Mouse (Mus musculus) urinary bladder, postnatal 10 days (tissue): Measurements from ENCODE around the gene Itfg1.
"Not testable (repeated sequence)": the region's sequence is repeated elsewhere in the genome, so short reads cannot be mapped to it uniquely, and the experiment has no call there.

ENCODE experiments used
- DNase-seq: peaks from one replicate; pipeline ENCODE4 v3.0.0; 2022; ENCODE audit warnings: low spot score

Gene Itfg1

GRCm38 (mm10) chr8:85840657-85841488 lies at the start of gene Itfg1, which contains the start of gene Phkb:
TSS of gene Itfg1 (minus strand) at chr8:85840921.
TSS of gene Phkb (plus strand) at chr8:85840959.
- peak; percentile 67 for DNase-seq

- DNase-seq, result no peak
Observed at GRCm38 (mm10) chr8:85884811-85885210, 44.1 kb upstream of the Itfg1 start.

GRCm38 (mm10) chr8:85879624-85880023 lies 38.9 kb upstream of the Itfg1 start:
- no peak for DNase-seq

GRCm38 (mm10) chr8:85877976-85878375 lies 37.3 kb upstream of the Itfg1 start:
- no peak for DNase-seq

- DNase-seq, result no peak
Observed at GRCm38 (mm10) chr8:85871660-85872059, 30.9 kb upstream of the Itfg1 start.

GRCm38 (mm10) chr8:85862381-85862780 lies 21.7 kb upstream of the Itfg1 start:
- DNase-seq, result no peak

- no peak for DNase-seq
Observed at GRCm38 (mm10) chr8:85860612-85861011, 19.9 kb upstream of the Itfg1 start.

GRCm38 (mm10) chr8:85857227-85857896 lies 16.6 kb upstream of the Itfg1 start:
- DNase-seq, result not testable (repeated sequence)

GRCm38 (mm10) chr8:85854220-85855123 lies 13.8 kb upstream of the Itfg1 start:
- DNase-seq, result no peak

GRCm38 (mm10) chr8:85845887-85846286 lies 5.2 kb upstream of the Itfg1 start:
- no peak for DNase-seq

- no peak for DNase-seq
Observed at GRCm38 (mm10) chr8:85841489-85841795, 721 bp upstream of the Itfg1 start.

GRCm38 (mm10) chr8:85839916-85840656 lies 635 bp downstream of the Itfg1 start:
- DNase-seq, result no peak

GRCm38 (mm10) chr8:85813621-85814020 lies 27.1 kb downstream of the Itfg1 start:
- no peak for DNase-seq

- DNase-seq, result no peak
Observed at GRCm38 (mm10) chr8:85801408-85801807, 39.3 kb downstream of the Itfg1 start.

- no peak for DNase-seq
Observed at GRCm38 (mm10) chr8:85800164-85800563, 40.6 kb downstream of the Itfg1 start.

- not testable (repeated sequence) for DNase-seq
Observed at GRCm38 (mm10) chr8:85796392-85796791, 44.3 kb downstream of the Itfg1 start.

GRCm38 (mm10) chr8:85788341-85788740 lies 52.4 kb downstream of the Itfg1 start:
- no peak for DNase-seq

- DNase-seq, result no peak
Observed at GRCm38 (mm10) chr8:85787909-85788308, 52.8 kb downstream of the Itfg1 start.

- no peak for DNase-seq
Observed at GRCm38 (mm10) chr8:85785506-85785905, 55.2 kb downstream of the Itfg1 start.

- no peak for DNase-seq
Observed at GRCm38 (mm10) chr8:85783871-85784270, 56.9 kb downstream of the Itfg1 start.

- DNase-seq, result no peak
Observed at GRCm38 (mm10) chr8:85780091-85780490, 60.6 kb downstream of the Itfg1 start.

GRCm38 (mm10) chr8:85745053-85745452 lies 95.7 kb downstream of the Itfg1 start:
- no peak for DNase-seq
